Mouse (Mus musculus) C2C12 (cell line): ENCODE measurements around the gene Smim1.

Source experiments
- CEBPB ChIP-seq: IDR thresholded peaks from one replicate; pipeline ENCODE4 v1.6.1; 2011; ENCODE audit warnings: low read depth, mild to moderate bottlenecking, control low read depth, moderate library complexity
- CTCF ChIP-seq: IDR thresholded peaks from one replicate; pipeline ENCODE4 v1.5.1; 2011; ENCODE audit not compliant: control insufficient read depth, insufficient read depth, insufficient read length
- MAX ChIP-seq: IDR thresholded peaks from one replicate; pipeline ENCODE4 v1.6.1; 2011; ENCODE audit warnings: mild to moderate bottlenecking, control low read depth
- MYOD1 ChIP-seq: IDR thresholded peaks from one replicate; pipeline ENCODE4 v1.6.1; 2011; ENCODE audit warnings: low read depth; ENCODE audit not compliant: control insufficient read depth, insufficient read length
- USF1 ChIP-seq: IDR thresholded peaks from one replicate; pipeline ENCODE4 v1.6.1; 2011; ENCODE audit warnings: low read depth, mild to moderate bottlenecking, control low read depth, moderate library complexity

- TF ChIP-seq CTCF (no peak), MYOD1 (no peak), USF1 (no peak), MAX (no peak), CEBPB (no peak)
Measured at GRCm38 (mm10) chr4:154045837-154046236, 19.8 kb upstream of the Smim1 start.
